Mouse (Mus musculus) stomach, postnatal 0 days (tissue): Measurements from ENCODE around the gene Prkca. TPM values are rescaled to one million over a fixed set of nuclear protein-coding genes. Genes with fewer than 3 reads are reported as not detected.

Experiments used
- ATAC-seq: fragments of 200-750 bp; cut with Nextera tagmentation; 2 replicates; pipeline ENCODE4 v1.8.0; 2017; ENCODE audit not compliant: low FRiP score, low TSS enrichment
- DNase-seq: peaks from one replicate; pipeline ENCODE4 v3.0.0-alpha.2; 2016; ENCODE audit warnings: low spot score
- H3K27ac ChIP-seq: fragments of 300-500 bp; sonication (generic); replicated peaks from 2 replicates; pipeline ENCODE4 v1.5.1; 2014; ENCODE audit warnings: mild to moderate bottlenecking, control low read depth
- H3K27me3 ChIP-seq: fragments of 300-500 bp; sonication (generic); 2 replicates; pipeline ENCODE4 v1.6.1; 2014; ENCODE audit warnings: low read length; ENCODE audit not compliant: control insufficient read depth, insufficient read depth
- H3K36me3 ChIP-seq: fragments of 300-500 bp; sonication (generic); 2 replicates; pipeline ENCODE4 v1.6.1; 2014; ENCODE audit warnings: low read length, mixed read lengths; ENCODE audit not compliant: control insufficient read depth, insufficient read depth
- H3K4me1 ChIP-seq: fragments of 300-500 bp; sonication (generic); replicated peaks from 2 replicates; pipeline ENCODE4 v1.6.1; 2014; ENCODE audit warnings: antibody characterized with exemption; ENCODE audit not compliant: control insufficient read depth, insufficient read depth
- H3K4me2 ChIP-seq: fragments of 300-500 bp; sonication (generic); replicated peaks from 2 replicates; pipeline ENCODE4 v1.6.1; 2014; ENCODE audit warnings: low read depth, mild to moderate bottlenecking, control low read depth, moderate library complexity
- H3K4me3 ChIP-seq: fragments of 300-500 bp; sonication (generic); 2 replicates; pipeline ENCODE4 v1.5.1; 2014; ENCODE audit warnings: low read depth, low read length, control low read depth
- H3K9ac ChIP-seq: fragments of 300-500 bp; sonication (generic); 2 replicates; pipeline ENCODE4 v1.6.1; 2014; ENCODE audit warnings: mild to moderate bottlenecking, low read length, control low read depth, mixed read lengths
- H3K9me3 ChIP-seq: fragments of 300-500 bp; sonication (generic); 2 replicates; pipeline ENCODE4 v1.6.1; 2016; ENCODE audit warnings: low read length; ENCODE audit not compliant: control insufficient read depth
- CTCF ChIP-seq: IDR thresholded peaks from 2 replicates; pipeline ENCODE4 v1.5.1; 2016; ENCODE audit warnings: antibody characterized with exemption, low read depth, mild to moderate bottlenecking, moderate library complexity
- EP300 ChIP-seq: optimal IDR thresholded peaks from 2 replicates; pipeline ENCODE3; 2016; ENCODE audit warnings: antibody characterized with exemption
- WGBS: fragments of 180-500 bp; shearing (Covaris S2); extraction: QIAGEN DNeasy Blood & Tissue Kit; methylation state at CpG from one replicate; pipeline ENCODE4 v1.1.7; 2014; 5-methylcytosine and 5-hydroxymethylcytosine counted together
- polyA plus RNA-seq: library from polyadenylated mRNA; unstranded; fragments of >200 nt; fragmentation: Nextera tagmentation; extraction: Ambion mirVana; gene quantifications from 2 replicates; pipeline ENCODE4 v1.2.1, GENCODE M21; 2015

Gene Prkca
- polyA plus RNA-seq, 1 experiment from 2014 or later: 3.7 TPM

- TF ChIP-seq CTCF (no peak), EP300 (no peak)
- no peak overlapping the region for H3K4me3 ChIP-seq
- 79% methylated on average over 6 of the region's 6 CpGs for WGBS
Measured at GRCm38 (mm10) chr11:108190298-108190697, 153.4 kb downstream of the Prkca start.

GRCm38 (mm10) chr11:108189362-108189761 lies 154.4 kb downstream of the Prkca start:
- no peak for ATAC-seq
- WGBS: 84% methylated on average over 3 of the region's 3 CpGs
- TF ChIP-seq EP300 (no peak), CTCF (no peak)

More at GRCm38 (mm10) chr11:108190298-108190697, 153.4 kb downstream of the Prkca start:
- Histone ChIP-seq H3K4me2 (no peak overlapping the region), H3K9me3 (no peaks in the 10 kb centered on the region), H3K27me3 (no peaks in the 10 kb centered on the region), H3K27ac (no peak overlapping the region), H3K9ac (no peak overlapping the region), H3K4me1 (no peaks in the 10 kb centered on the region), H3K36me3 (no peaks in the 10 kb centered on the region)
- ATAC-seq (no peak), DNase-seq (no peak)

GRCm38 (mm10) chr11:108182421-108182820 lies 161.3 kb downstream of the Prkca start:
- H3K27me3 ChIP-seq: no peaks in the 10 kb centered on the region
- H3K9me3 ChIP-seq: no peaks in the 10 kb centered on the region
- ATAC-seq: no peak
- 86% methylated on average over 5 of the region's 5 CpGs for WGBS
- H3K4me1 ChIP-seq: no peaks in the 10 kb centered on the region
- no peak for DNase-seq
- no peak overlapping the region for H3K4me3 ChIP-seq
- no peak overlapping the region for H3K4me2 ChIP-seq
- TF ChIP-seq EP300: no peak
- no peak for TF ChIP-seq CTCF
- H3K27ac ChIP-seq: no peak overlapping the region
- H3K36me3 ChIP-seq: no peaks in the 10 kb centered on the region
- H3K9ac ChIP-seq: no peak overlapping the region

More at GRCm38 (mm10) chr11:108189362-108189761, 154.4 kb downstream of the Prkca start:
- Histone ChIP-seq H3K9me3 (no peaks in the 10 kb centered on the region), H3K36me3 (no peaks in the 10 kb centered on the region), H3K9ac (no peak overlapping the region), H3K27ac (no peak overlapping the region), H3K27me3 (no peaks in the 10 kb centered on the region), H3K4me1 (no peaks in the 10 kb centered on the region), H3K4me2 (no peak overlapping the region), H3K4me3 (no peak overlapping the region)
- no peak for DNase-seq

GRCm38 (mm10) chr11:108181012-108181713 lies 162.6 kb downstream of the Prkca start:
- Histone ChIP-seq H3K36me3 (no peaks in the 10 kb centered on the region), H3K27ac (no peak overlapping the region), H3K4me1 (no peaks in the 10 kb centered on the region), H3K27me3 (no peaks in the 10 kb centered on the region), H3K4me2 (no peak overlapping the region), H3K9me3 (no peaks in the 10 kb centered on the region), H3K9ac (no peak overlapping the region), H3K4me3 (no peak overlapping the region)
- WGBS: 68% methylated on average over 10 of the region's 10 CpGs
- DNase-seq (no peak), ATAC-seq (no peak)
- no peak for TF ChIP-seq CTCF
- TF ChIP-seq EP300: no peak

- TF ChIP-seq CTCF: no peak
- no peak for TF ChIP-seq EP300
- H3K4me3 ChIP-seq: no peak overlapping the region
- H3K9me3 ChIP-seq: no peaks in the 10 kb centered on the region
- H3K27me3 ChIP-seq: no peaks in the 10 kb centered on the region
- H3K4me1 ChIP-seq: no peaks in the 10 kb centered on the region
- no peak for ATAC-seq
- no peak overlapping the region for H3K27ac ChIP-seq
- no peak overlapping the region for H3K4me2 ChIP-seq
- H3K9ac ChIP-seq: no peak overlapping the region
- 66% methylated on average over 5 of the region's 5 CpGs for WGBS
- no peaks in the 10 kb centered on the region for H3K36me3 ChIP-seq
- DNase-seq: no peak
Measured at GRCm38 (mm10) chr11:108178802-108179201, 164.9 kb downstream of the Prkca start.

GRCm38 (mm10) chr11:108178258-108178657 lies 165.5 kb downstream of the Prkca start:
- H3K27ac ChIP-seq: no peak overlapping the region
- DNase-seq: no peak
- WGBS: 90% methylated on average over 3 of the region's 3 CpGs
- ATAC-seq: no peak
- no peaks in the 10 kb centered on the region for H3K9me3 ChIP-seq
- TF ChIP-seq EP300 (no peak), CTCF (no peak)
- H3K4me3 ChIP-seq: no peak overlapping the region
- H3K9ac ChIP-seq: no peak overlapping the region
- no peaks in the 10 kb centered on the region for H3K36me3 ChIP-seq
- no peaks in the 10 kb centered on the region for H3K27me3 ChIP-seq
- H3K4me1 ChIP-seq: no peaks in the 10 kb centered on the region
- H3K4me2 ChIP-seq: no peak overlapping the region
